Mouse (Mus musculus) left cerebral cortex, postnatal 10 days (tissue): ENCODE measurements around the gene Fam155a. TPM values are rescaled to one million over a fixed set of nuclear protein-coding genes. Genes with fewer than 3 reads are reported as not detected.
A peak's percentile ranks its signal among the peaks of the same experiment; 100 is the strongest.
"Not testable (repeated sequence)": the region's sequence is repeated elsewhere in the genome, so short reads cannot be mapped to it uniquely, and the experiment has no call there.

ENCODE experiments used
- DNase-seq, 2 experiments: peaks; one replicate each; pipeline ENCODE4 v3.0.0; 2021 to 2022; ENCODE audit warnings: low spot score in 2 of 2, mixed read lengths in 1 of 2; ENCODE audit errors: extremely low spot score in 1 of 2
- intact Hi-C: fragments of 180-260 bp; cut with DNase I; formaldehyde crosslinking; loops from one replicate; pipeline ENCODE4 v1.15.1; 2025
- total RNA-seq, 2 experiments: library from RNA; stranded (reverse); gene quantifications; 2 replicates each; pipeline ENCODE4 v1.2.3; 2021

Gene Fam155a
- total RNA-seq, 2 experiments from 2014 or later = 91.8 to 105 TPM

DNA sequence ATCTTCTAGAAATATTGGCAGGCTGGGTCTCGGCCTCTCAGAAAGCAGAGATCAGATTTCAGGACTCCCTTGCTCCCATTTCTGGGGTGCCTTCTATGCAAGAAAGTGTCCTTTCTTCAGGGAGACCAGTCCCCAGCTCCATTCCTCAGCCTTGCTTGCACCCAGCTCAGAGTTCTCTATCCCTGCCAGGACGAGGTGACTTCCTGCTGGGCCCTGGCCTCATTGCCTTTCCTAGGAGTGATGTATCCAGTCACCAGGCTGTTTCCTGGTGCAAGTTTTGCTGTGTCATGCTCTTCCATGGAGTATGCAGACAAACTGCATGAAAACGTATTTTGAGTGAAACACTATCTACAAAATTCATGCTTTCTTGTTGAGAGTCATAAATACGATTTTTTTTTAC is 342.1 kb downstream of the Fam155a start:
- no peak for DNase-seq
- intact Hi-C loops = no loop called here

DNA sequence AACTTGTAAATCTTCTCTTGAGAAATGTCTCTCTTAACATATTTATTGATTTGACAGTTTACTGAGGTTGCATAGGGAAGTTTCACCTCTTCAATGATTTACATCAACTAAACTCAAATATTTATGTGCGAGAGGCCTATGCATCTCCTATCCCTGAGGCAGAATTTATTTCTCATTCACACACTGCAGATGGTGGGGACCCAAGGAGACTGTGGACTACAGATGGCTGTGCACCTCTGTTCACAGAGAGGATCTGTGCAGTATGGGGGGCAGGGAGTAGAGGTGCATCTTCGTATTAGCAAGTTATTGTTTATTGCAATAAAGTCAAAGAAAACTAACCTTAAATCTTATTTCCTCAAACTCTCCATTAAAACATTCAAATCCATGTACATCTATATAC is 346.9 kb downstream of the Fam155a start:
- intact Hi-C loops = no loop called here
- DNase-seq = no peak

DNA sequence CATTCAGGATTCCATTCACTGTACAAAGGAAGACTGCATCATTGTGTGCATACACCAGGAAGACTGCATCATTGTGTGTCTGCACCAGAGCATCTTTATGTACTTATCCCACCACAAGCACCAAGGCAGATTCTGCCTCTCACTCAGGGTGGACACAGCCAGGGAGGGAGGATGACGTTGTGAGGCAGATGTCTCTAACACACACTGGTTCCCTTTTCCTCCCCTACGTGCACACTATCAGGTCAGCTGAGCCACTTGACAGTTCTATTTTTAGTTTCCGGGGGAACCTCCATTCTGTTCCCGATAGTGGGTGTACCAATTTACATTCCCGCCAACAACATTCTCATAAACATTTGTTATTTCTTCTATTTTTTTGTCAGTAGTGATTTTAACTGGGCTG is 347.4 kb downstream of the Fam155a start:
- peak in 1 of 2 experiments; percentile 20 for DNase-seq
- intact Hi-C loops = no loop called here

DNA sequence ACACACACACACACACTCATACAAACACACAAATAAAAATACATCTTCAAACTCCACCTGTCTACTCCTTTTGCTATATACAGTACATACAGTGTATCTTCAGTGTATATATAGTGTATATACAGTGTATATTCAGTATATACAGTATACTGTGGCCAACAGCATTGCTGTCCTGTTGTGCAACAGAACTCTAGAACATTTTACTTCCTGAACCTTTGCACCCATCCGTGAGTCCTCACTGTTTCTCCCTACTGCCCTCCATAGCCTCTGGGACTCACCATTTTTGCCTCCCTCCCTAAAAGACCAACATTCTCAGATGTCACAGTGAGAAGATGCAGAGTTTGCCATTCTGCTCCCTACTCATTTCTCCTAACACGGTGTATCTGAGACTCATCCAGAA is 347.8 kb downstream of the Fam155a start:
- intact Hi-C loops = no loop called here
- DNase-seq = no peak

DNA sequence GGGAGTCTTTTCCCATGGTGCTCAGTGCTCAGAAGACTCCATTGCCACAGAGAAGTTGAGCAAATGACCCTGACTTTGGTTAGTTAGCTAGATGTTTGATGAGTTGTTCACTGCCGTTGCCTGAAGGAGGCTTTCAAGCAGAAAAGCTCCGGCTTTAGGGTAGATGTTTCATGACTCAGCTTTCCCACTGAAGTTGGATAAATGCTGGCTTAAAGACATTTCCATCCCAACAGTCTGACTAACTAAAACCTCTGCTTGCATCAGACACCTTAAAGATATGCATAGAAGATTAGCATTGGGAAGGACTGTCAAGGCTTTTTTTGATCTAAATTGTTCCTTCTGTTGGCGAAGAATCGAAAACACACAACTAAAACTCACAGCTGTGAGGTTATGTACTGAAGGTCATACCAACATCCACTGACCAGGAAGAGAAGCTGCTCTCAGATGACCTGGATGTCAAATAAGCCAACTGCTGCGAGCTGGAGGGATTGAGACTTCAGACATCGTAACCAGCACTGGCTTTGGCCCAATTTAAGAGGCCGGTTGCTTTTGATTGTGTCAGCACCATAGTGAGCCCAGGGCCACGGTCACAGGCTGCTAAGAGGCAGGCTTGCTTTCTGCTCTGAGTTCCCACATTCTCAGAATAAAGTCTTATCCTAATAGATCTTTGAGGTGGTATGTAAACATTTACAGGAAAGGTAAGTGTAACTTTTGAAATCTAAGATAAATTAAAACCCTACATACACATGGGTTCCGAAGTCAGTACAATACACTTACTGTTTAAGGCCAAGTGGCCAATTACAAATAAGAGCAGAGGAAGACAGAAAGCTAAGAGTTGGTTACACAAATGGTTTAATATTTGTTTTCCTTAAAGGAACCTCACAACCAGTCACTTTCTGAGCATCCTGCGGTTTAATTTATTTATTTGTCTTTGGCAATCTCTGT is 351.8 kb downstream of the Fam155a start:
- DNase-seq = no peak

DNA sequence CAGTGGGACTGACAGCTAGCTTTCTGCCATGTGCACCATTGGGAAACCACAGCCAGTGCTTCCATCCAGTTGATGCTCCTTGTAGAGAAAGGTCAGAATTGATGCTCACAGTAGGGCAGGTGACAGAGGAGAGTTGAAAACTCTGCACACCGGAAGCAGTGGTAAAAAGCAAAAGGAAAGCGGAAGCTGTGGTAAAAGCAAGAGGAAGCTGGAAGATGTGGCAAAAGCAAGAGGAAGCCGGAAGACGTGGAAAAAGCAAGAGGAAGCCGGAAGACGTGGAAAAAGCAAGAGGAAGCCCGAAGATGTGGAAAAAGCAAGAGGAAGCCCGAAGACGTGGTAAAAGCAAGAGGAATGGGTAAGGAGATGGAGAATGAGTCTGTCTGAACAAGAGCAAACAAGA is 354.8 kb downstream of the Fam155a start:
- DNase-seq = no peak
- intact Hi-C loops = no loop called here

More for the DNA sequence above, 351.8 kb downstream of the Fam155a start:
- intact Hi-C loops = no loop called here

DNA sequence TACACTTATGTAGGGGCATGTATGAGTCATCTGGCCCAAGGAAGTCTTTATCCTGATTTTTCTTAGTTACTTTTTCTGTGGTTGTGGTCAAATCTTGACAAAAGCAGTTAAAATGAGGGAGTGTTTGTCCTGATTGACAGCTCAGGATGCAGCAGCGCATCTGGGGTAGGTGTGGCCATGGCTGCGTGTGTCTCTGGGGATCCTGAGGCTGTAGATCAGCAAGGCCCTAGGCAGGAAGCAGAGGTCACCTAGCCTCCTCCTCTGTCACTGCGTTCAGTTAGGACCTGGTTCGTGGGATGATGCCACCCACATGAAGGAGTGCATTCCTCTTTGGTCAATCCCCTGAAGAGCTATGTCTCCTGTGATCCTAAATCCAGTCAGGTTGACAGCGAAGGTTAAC is 362.5 kb downstream of the Fam155a start:
- no peak for DNase-seq
- intact Hi-C loops = no loop called here

DNA sequence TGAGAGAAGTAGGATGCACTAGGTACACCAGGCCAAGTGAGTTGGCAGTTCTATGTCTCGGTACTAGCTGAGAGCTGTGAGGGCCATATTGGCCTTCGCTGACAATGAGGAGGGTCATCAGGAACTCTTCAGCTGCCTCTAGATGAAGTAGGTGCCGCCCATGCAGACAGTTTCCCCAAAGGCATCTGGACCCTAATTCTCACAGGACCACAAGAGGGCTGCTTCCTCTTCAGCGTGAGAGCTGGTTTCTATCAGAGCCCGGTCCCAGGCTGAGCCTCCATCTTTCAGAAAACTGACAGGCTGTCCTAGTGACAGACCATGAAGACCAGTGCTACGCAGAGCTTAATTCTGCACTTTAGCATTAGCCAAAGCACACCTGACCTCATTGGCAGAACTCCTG is 364.8 kb downstream of the Fam155a start:
- no peak for DNase-seq
- intact Hi-C loops = no loop called here

DNA sequence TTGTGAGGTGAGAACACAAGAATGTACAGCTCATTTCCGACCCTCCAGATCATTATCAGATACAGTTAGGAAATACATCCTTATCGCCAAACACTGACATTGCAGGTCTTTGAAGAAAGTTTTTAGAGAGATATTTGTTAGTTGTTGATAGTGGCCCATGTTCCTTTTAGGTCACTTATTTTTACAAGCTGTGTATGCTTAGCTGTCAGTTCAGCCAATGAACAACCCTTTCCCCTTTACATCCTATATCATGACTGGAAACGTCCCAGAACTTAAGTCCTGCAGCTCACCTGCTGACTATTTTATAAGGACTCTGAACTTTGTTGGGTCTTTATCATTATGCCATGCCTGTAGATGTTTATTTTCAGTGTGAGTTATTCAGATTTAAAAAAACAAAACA is 366.3 kb downstream of the Fam155a start:
- intact Hi-C loops = no loop called here
- DNase-seq = no peak

DNA sequence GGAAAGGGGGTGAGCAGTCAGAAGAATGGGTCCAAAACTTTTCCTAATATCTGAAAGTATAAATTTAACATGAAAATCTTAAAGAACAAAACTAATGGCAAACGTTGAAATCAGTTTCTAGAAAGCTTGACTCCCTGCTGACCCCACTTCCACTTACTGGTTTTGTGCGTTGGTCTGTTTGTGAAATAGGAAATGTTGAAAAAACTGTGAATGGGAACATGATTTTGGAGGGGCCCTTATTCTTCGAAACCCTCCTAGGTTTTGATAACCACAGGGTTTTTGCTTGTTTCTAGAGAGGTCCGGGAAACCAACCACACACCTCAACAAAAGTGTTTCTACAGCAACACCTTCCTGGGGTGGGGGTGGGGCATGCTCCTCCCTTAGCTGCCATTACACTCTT is 368.6 kb downstream of the Fam155a start:
- intact Hi-C loops = no loop called here
- no peak for DNase-seq

DNA sequence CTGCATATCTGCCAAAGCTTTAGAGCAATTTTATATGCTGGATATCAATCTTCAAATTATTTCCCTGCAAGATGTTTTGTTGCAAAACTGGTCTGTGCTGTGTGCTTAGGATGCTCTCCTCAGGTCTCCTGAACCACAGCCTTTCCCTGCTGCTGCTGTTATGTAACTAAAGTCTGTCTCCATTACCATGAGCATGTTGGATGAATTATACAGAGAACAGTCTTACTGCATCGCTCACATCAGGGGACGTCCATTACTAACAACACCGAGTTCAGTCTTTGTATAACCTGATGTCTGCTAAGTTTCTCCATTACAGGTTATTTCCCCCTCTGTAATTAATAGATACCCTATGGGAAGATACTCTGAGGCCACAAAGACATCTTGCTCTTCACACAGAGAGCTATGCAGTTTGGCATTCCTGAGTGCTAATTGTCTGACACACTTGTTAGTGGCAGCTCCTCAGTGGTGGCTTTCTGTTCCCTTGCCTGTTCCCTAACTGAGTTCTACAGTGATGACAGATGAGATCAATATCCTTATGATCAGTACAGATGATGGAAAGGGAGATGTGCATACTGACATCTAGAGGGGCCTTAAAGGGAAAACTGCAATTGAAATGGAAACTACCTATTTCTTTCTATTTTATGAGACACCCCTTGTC is 372.2 kb downstream of the Fam155a start:
- intact Hi-C loops = no loop called here
- DNase-seq = no peak

DNA sequence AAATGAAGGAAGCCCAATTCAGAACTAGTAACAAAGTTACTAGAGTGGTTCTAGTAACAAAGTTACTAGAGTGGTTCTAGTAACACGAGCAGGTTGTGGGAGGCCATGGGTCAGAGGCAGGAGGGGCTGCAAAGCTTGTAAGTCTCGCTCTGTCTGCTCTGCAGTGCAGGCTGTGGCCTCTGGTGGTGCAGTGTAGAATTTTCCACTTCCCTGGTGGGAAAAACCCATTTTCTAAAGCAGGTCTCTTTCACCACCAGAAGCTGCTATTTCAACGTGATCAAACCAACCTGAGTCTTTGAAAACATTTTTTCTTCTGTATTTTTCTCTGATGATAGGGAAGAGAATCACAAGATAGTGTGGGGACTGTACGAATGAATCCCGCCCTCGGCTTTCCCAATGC is 372.9 kb downstream of the Fam155a start:
- intact Hi-C loops = no loop called here

DNA sequence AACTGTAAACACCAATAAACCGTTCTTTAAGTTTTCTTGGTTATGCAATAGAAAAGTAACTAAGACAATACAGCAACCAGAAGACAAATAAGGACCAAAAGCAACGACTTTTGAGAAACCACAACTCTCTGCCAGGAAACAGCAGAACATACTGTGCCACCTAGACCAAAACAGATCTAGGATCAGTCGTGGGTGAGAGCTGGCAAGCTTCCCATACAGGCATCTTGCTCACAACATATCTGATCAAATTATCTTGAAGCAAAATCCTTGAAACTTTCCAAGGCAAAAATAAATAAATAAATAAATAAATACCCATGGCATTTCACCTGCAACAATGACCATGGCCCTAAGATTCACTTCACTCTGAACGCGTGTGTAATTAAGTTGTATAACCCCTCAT is 376.3 kb downstream of the Fam155a start:
- intact Hi-C loops = no loop called here
- peak in 1 of 2 experiments; percentile 25 for DNase-seq

More for the DNA sequence above, 372.9 kb downstream of the Fam155a start:
- no peak for DNase-seq

DNA sequence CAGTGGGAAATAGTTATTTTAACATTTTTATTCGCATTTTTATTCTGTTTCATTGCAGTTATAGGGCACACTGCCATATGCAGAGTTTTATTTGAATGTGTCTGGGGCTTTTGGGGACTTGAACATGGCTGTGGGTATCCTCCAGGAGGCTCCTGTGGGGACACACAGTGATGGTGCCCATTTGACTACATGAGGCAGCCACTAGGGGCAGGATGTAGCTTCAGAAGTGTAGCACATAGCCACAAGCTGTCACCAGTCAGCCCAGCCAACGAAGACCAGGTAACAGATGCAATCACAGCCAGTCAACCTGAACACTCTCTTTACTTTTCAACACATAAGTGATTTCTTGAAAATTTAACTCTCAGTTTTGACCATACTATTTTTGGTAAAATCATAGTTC is 377.7 kb downstream of the Fam155a start:
- no peak for DNase-seq

DNA sequence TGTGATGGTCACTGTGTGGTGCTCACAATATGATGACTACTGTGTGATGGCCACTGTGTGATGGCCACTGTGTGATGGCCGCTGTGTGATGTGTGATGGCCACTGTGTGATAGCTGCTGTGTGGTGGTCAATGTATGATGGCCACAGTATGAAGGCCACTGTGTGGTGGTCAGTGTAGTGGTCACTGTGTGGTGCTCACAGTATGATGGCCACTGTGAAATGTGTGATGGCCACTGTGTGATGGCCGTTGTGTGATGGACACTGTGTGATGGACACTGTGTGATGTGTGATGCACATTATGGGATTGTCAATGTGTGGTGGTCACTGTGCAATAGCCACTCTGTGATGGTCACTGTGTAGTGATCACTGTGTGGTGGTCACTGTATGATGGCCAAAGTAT is 380.7 kb downstream of the Fam155a start:
- intact Hi-C loops, DNase-seq: not testable (repeated sequence)

More for the DNA sequence above, 377.7 kb downstream of the Fam155a start:
- intact Hi-C loops = no loop called here

DNA sequence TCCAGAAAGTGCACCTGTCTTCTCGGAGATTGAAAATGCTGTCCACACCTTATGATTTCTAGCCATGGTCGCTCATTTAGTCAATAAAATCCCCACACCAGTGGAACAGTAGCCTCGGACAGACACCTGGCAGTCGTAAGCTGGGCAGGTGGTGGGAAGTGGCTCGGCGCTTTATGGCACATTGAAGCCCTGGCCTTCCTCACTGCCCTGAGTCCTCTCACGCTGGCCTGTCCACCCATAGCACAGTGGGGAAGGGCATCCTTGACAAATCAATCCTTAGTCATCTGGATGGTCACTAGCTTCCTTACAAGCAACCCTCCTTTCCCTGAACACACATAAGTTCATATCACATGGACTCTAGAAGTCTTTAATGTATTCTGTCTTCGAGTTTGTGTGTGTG is 401.8 kb downstream of the Fam155a start:
- intact Hi-C loops = no loop called here
- no peak for DNase-seq

DNA sequence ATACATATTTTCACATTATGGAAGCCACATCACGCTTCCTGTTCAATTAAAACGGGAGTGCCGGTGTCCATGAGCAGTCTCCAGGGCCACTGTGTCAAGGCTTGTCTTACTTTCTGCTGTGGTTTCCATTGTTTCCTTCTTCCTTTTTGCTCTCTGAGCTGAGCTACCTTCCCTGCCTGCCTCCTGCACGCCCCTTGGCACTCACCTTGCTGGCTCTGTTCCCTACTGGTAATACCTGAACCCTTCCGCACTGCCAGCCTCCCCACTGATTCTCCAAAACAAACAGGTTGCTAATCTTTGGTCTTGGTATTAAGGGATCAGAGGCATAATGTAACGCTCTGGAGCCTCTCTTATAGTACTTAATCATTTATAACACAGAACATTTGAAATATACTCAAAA is 403.2 kb downstream of the Fam155a start:
- intact Hi-C loops = no loop called here
- DNase-seq = no peak

DNA sequence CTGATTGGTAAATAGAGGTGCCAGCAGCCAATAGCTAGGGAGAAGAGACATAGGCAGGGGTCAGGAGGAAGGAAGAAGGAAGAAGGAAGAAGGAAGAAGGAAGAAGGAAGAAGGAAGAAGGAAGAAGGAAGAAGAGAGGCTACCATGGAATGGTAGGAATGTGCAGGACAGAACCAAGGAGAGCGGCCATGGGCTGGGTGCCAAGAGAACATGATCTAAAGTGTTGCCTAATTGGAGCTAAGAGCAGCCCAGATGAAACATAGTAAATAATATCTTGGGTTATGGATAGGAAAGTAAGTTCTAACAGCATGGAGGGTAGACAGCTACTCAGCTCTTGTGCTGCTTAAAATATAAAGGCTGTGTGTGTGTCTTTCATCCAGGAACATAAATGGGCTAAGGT is 405.6 kb downstream of the Fam155a start:
- intact Hi-C loops = no loop called here
- no peak for DNase-seq

DNA sequence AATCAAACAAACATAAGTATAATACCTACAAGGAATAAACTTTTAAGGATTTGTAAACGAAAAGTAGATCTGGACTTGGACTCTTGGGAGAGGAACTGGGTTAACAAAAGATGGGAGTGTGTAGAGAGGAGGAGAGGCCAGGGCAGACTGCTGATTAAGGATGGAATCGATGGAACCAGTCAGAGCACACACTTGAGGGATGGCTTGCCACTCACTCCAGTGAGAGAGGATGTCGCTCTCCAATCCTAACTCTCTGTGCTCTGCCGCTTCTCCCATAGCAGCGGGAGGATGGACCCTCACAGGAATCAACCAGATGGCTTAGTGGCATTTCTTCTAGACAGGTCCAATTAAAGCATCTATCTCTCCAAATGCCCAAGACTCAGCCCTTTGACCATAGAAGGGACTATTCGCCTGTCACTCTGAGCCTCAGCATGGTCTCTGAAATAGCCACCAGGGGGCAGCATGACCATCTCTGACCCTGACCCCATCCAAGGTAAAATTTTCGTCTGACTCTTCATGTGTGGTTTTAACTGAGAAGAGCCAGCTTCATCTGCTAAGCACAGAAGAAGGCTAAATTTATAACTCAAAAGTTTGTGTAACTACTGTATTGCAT is 422.3 kb downstream of the Fam155a start:
- intact Hi-C loops = loop anchor here (5.0 kb wide), 1 partner anchor 424 kb away; the partner anchor contains the start of gene Fam155a
- peak in 1 of 2 experiments; percentile 32 for DNase-seq

DNA sequence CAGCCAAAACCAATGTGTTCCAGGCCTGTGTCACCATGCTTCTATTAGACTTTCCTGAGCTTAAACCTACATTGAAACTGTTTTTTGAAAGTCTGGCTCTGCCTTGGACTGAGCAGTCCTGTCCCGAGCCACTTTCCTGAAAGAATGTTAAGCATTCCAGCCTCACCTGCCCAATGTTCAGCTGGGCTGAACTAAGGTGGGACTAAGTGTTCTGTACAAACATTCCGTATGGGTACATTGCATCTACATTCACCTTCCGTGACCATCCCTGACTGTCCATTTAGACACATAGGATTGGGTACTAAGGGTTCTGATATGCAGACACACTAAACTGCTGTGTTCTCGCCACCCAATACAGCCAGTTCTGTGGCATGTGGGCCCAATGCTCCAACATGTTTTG is 423.8 kb downstream of the Fam155a start:
- intact Hi-C loops = loop anchor here (5.0 kb wide), 1 partner anchor 425 kb away; the partner anchor contains the start of gene Fam155a
- no peak for DNase-seq
